Mouse (Mus musculus) megakaryocyte, embryonic 14.5 days (primary cell): ENCODE measurements around the gene Rassf5.

Experiments used
- FLI1 ChIP-seq: IDR thresholded peaks from 2 replicates; pipeline ENCODE4 v1.6.1; 2012; ENCODE audit warnings: low read length, inconsistent platforms, mixed read lengths
- GATA1 ChIP-seq: IDR thresholded peaks from 3 replicates; pipeline ENCODE4 v1.6.1; 2012; ENCODE audit warnings: mixed read lengths, low read length, inconsistent platforms, borderline replicate concordance

DNA sequence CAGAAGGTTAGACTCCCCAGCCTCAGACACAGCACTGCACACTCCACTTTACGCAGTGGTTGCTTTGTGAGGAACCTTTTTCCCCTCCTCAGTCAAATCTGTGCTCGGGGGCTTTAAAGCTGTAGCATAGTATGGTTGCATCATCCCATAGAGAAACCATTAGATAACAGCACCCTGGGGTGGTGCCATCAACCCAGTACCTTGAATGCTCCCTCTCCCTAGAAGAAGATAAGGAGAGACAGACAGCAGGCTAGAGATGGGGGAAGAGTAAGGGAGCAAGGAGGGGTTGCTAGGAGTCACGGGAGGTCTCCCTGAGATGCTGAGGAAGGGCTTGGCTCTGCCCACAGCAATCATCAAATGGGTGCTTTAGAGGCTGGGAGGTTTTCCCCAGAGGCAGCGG, 43.7 kb downstream of the Rassf5 start:
- TF ChIP-seq GATA1 (no peak), FLI1 (no peak)
